Mouse (Mus musculus) heart, adult 11 months (tissue): ENCODE results near the gene Csnk2a1.

Source experiments
- DNase-seq: peaks from one replicate; pipeline ENCODE4 v3.0.0; 2022

Gene Csnk2a1

DNA sequence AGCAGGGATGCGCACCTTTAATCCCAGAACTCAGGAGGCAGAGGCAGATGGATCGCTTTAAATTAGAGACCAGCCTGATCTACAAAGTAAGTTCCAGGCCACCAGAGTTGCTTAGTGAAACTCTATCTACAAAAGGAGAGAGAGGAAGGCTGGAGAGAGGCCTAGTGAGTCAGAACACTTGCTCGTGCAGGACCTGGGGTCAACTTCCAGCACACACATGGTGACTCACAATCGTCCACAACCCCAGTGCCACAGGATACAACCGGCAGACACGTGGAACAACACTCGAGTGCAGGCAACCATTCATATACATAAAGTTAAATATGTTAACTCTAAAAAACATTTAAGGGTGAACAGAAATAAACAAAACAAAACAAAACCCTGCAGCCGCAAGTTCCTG lies 100.0 kb downstream of the Csnk2a1 start:
- no peak for DNase-seq

- peak; percentile 97 for DNase-seq
Observed at GRCm38 (mm10) chr2:152327980-152328379, 101.3 kb downstream of the Csnk2a1 start.

DNA sequence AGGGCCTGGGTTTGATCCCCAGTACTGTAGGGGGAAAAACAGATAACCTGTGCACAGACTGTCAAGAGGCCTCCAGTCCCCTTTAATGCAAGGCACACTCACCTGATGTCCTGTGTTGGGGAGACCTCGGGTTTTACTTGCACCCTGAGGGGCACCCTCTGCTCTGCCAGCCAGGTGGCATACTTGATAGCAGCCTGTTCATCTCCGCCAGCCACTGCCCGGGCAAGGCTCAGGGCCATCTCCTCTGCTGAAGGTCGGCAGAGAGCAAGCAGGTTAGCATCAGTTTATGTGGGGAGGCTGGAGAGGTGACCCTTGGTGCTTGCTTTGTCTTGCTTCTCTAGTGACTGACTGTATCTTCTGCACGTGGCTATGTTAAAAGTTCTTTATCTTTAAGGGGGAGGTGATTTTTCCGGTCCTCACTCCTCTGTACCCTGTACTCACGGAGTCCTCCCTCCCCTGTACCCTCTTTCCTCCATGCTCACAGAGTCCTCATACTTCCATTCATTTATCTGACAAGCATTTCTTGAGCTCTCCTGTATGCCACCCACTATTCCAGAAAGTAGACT lies 104.3 kb downstream of the Csnk2a1 start:
- no peak for DNase-seq
